Mouse (Mus musculus): Measurements from ENCODE around the gene Xylb. TPM values are rescaled to one million over a fixed set of nuclear protein-coding genes. Genes with fewer than 3 reads are reported as not detected.

Gene Xylb
- total and polyA plus RNA-seq, 2 experiments from 2014 or later = 0.04 to 0.46 TPM

- ATAC-seq (ENCODE audit: insufficient read depth, low read depth) (no peak), DNase-seq (ENCODE audit: low spot score) (no peak)
- no peak overlapping the region for H3K9ac ChIP-seq (replicated peaks; ENCODE audit: low read depth, low read length)
- no peak overlapping the region for H3K4me2 ChIP-seq (ENCODE audit: low read depth, low read length)
- 91% methylated on average over 14 of the region's 14 CpGs for WGBS
- H3K27ac ChIP-seq (ENCODE audit: low read depth) = no peak overlapping the region
- H3K9me3 ChIP-seq (replicated peaks; ENCODE audit: control insufficient read depth, low read length) = no peaks in the 10 kb centered on the region
- H3K36me3 ChIP-seq (replicated peaks; ENCODE audit: control insufficient read depth, insufficient read depth, low read length) = peaks cover 16% of the 10 kb centered on the region
- no peaks in the 10 kb centered on the region for H3K27me3 ChIP-seq (ENCODE audit: control insufficient read depth, insufficient read depth, low read length)
- H3K4me3 ChIP-seq (ENCODE audit: low read depth, low read length) = no peak overlapping the region
- TF ChIP-seq CTCF (IDR thresholded peaks at IDR 0.05; ENCODE audit: low read depth) (no peak), EP300 (IDR thresholded peaks at IDR 0.05; ENCODE audit: low read depth) (no peak)
- peaks cover 21% of the 10 kb centered on the region for H3K4me1 ChIP-seq (ENCODE audit: control insufficient read depth, insufficient read depth)
Measured at GRCm38 (mm10) chr9:119337842-119338241, 19.3 kb upstream of the Xylb start.

- H3K36me3 ChIP-seq (replicated peaks; ENCODE audit: control insufficient read depth, insufficient read depth, low read length) = peaks cover 20% of the 10 kb centered on the region
- no peaks in the 10 kb centered on the region for H3K27me3 ChIP-seq (ENCODE audit: control insufficient read depth, insufficient read depth, low read length)
- no peaks in the 10 kb centered on the region for H3K9me3 ChIP-seq (replicated peaks; ENCODE audit: control insufficient read depth, low read length)
- peaks cover 21% of the 10 kb centered on the region for H3K4me1 ChIP-seq (ENCODE audit: control insufficient read depth, insufficient read depth)
- no peak overlapping the region for H3K4me3 ChIP-seq (ENCODE audit: low read depth, low read length)
- WGBS = 83% methylated on average over 3 of the region's 3 CpGs
- DNase-seq (ENCODE audit: low spot score) (no peak), ATAC-seq (ENCODE audit: insufficient read depth, low read depth) (no peak)
- H3K9ac ChIP-seq (replicated peaks; ENCODE audit: low read depth, low read length) = no peak overlapping the region
- no peak for TF ChIP-seq EP300 (IDR thresholded peaks at IDR 0.05; ENCODE audit: low read depth)
- no peak for TF ChIP-seq CTCF (IDR thresholded peaks at IDR 0.05; ENCODE audit: low read depth)
- H3K27ac ChIP-seq (ENCODE audit: low read depth) = no peak overlapping the region
- no peak overlapping the region for H3K4me2 ChIP-seq (ENCODE audit: low read depth, low read length)
Measured at GRCm38 (mm10) chr9:119338350-119338749, 18.8 kb upstream of the Xylb start.

GRCm38 (mm10) chr9:119339106-119339505 is 18.1 kb upstream of the Xylb start:
- TF ChIP-seq EP300 (IDR thresholded peaks at IDR 0.05; ENCODE audit: low read depth) (no peak), CTCF (IDR thresholded peaks at IDR 0.05; ENCODE audit: low read depth) (no peak)

GRCm38 (mm10) chr9:119339558-119340211 is 17.5 kb upstream of the Xylb start, which contains the start of gene Acaa1a:
Gene Acaa1a (plus strand): TSS chr9:119339676.
- peaks cover 14% of the 10 kb centered on the region for H3K4me1 ChIP-seq (ENCODE audit: control insufficient read depth, insufficient read depth)
- TF ChIP-seq EP300 (IDR thresholded peaks at IDR 0.05; ENCODE audit: low read depth) (no peak), CTCF (IDR thresholded peaks at IDR 0.05; ENCODE audit: low read depth) (peak; percentile 3; the same call in 1 of the 2 replicates)
- H3K4me3 ChIP-seq (ENCODE audit: low read depth, low read length) = peak within 1 kb of the TSS; percentile 89
- DNase-seq (ENCODE audit: low spot score) (peak; percentile 70), ATAC-seq (ENCODE audit: insufficient read depth, low read depth) (peak; percentile 4; the same call in 1 of the 2 replicates)
- WGBS = under 1% methylated on average over 43 of the region's 43 CpGs
- peak within 1 kb of the TSS; percentile 86 for H3K9ac ChIP-seq (replicated peaks; ENCODE audit: low read depth, low read length)
- H3K27me3 ChIP-seq (ENCODE audit: control insufficient read depth, insufficient read depth, low read length) = no peaks in the 10 kb centered on the region
- peak within 1 kb of the TSS; percentile 84 for H3K4me2 ChIP-seq (ENCODE audit: low read depth, low read length)
- peaks cover 33% of the 10 kb centered on the region for H3K36me3 ChIP-seq (replicated peaks; ENCODE audit: control insufficient read depth, insufficient read depth, low read length)
- no peaks in the 10 kb centered on the region for H3K9me3 ChIP-seq (replicated peaks; ENCODE audit: control insufficient read depth, low read length)
- peak within 1 kb of the TSS; percentile 88 for H3K27ac ChIP-seq (ENCODE audit: low read depth)

More at GRCm38 (mm10) chr9:119339106-119339505, 18.1 kb upstream of the Xylb start:
- Histone ChIP-seq H3K4me1 (ENCODE audit: control insufficient read depth, insufficient read depth) (peaks cover 16% of the 10 kb centered on the region), H3K36me3 (replicated peaks; ENCODE audit: control insufficient read depth, insufficient read depth, low read length) (peaks cover 27% of the 10 kb centered on the region), H3K9me3 (replicated peaks; ENCODE audit: control insufficient read depth, low read length) (no peaks in the 10 kb centered on the region), H3K27me3 (ENCODE audit: control insufficient read depth, insufficient read depth, low read length) (no peaks in the 10 kb centered on the region), H3K4me2 (ENCODE audit: low read depth, low read length) (peak overlapping the region; percentile 84), H3K4me3 (ENCODE audit: low read depth, low read length) (peak overlapping the region; percentile 89), H3K9ac (replicated peaks; ENCODE audit: low read depth, low read length) (peak overlapping the region; percentile 86), H3K27ac (ENCODE audit: low read depth) (peak overlapping the region; percentile 88; the same call in 1 of the 2 replicates)
- no peak for ATAC-seq (ENCODE audit: insufficient read depth, low read depth)
- WGBS = 45% methylated on average over 7 of the region's 7 CpGs
- no peak for DNase-seq (ENCODE audit: low spot score)

- H3K9ac ChIP-seq (replicated peaks; ENCODE audit: low read depth, low read length) = peak overlapping the region; percentile 86
- WGBS = 3% methylated on average over 8 of the region's 8 CpGs
- H3K27me3 ChIP-seq (ENCODE audit: control insufficient read depth, insufficient read depth, low read length) = no peaks in the 10 kb centered on the region
- peaks cover 37% of the 10 kb centered on the region for H3K36me3 ChIP-seq (replicated peaks; ENCODE audit: control insufficient read depth, insufficient read depth, low read length)
- peaks cover 14% of the 10 kb centered on the region for H3K4me1 ChIP-seq (ENCODE audit: control insufficient read depth, insufficient read depth)
- peak overlapping the region; percentile 89 for H3K4me3 ChIP-seq (ENCODE audit: low read depth, low read length)
- ATAC-seq (ENCODE audit: insufficient read depth, low read depth) (no peak), DNase-seq (ENCODE audit: low spot score) (no peak)
- H3K27ac ChIP-seq (ENCODE audit: low read depth) = peak overlapping the region; percentile 88
- peak overlapping the region; percentile 84 for H3K4me2 ChIP-seq (ENCODE audit: low read depth, low read length)
- TF ChIP-seq EP300 (IDR thresholded peaks at IDR 0.05; ENCODE audit: low read depth) (no peak), CTCF (IDR thresholded peaks at IDR 0.05; ENCODE audit: low read depth) (no peak)
- H3K9me3 ChIP-seq (replicated peaks; ENCODE audit: control insufficient read depth, low read length) = no peaks in the 10 kb centered on the region
Measured at GRCm38 (mm10) chr9:119340212-119340580, 17.0 kb upstream of the Xylb start.

All from heart, postnatal 0 days (tissue).